Mouse (Mus musculus) kidney, postnatal 25 days (tissue): ENCODE results near the gene Capn11.
"Not testable (repeated sequence)": the region's sequence is repeated elsewhere in the genome, so short reads cannot be mapped to it uniquely, and the experiment has no call there.

ENCODE experiments used
- DNase-seq, 2 experiments: peaks; one replicate each; pipeline ENCODE4 v3.0.0; 2021; ENCODE audit warnings: mixed read lengths in 2 of 2

The Capn11 gene

GRCm38 (mm10) chr17:45626577-45627134, 32.5 kb downstream of the Capn11 start:
- DNase-seq, result peak; percentile 62 to 79

GRCm38 (mm10) chr17:45623425-45623824, 35.7 kb downstream of the Capn11 start:
- DNase-seq, result not testable (repeated sequence)

GRCm38 (mm10) chr17:45619386-45620256, 39.5 kb downstream of the Capn11 start:
- DNase-seq, result peak; percentile 58 to 69

GRCm38 (mm10) chr17:45618941-45619385, 40.2 kb downstream of the Capn11 start:
- DNase-seq, result peak; percentile 74 to 81

- DNase-seq, result no peak
Measured at GRCm38 (mm10) chr17:45617655-45618054, 41.5 kb downstream of the Capn11 start.

GRCm38 (mm10) chr17:45616679-45617078, 42.4 kb downstream of the Capn11 start:
- DNase-seq, result no peak

GRCm38 (mm10) chr17:45616046-45616650, 43.0 kb downstream of the Capn11 start:
- DNase-seq, result no peak

GRCm38 (mm10) chr17:45612921-45613320, 46.2 kb downstream of the Capn11 start:
- no peak for DNase-seq

GRCm38 (mm10) chr17:45612008-45612407, 47.1 kb downstream of the Capn11 start:
- no peak for DNase-seq

GRCm38 (mm10) chr17:45610144-45610866, 48.8 kb downstream of the Capn11 start:
- no peak for DNase-seq

- no peak for DNase-seq
Measured at GRCm38 (mm10) chr17:45608396-45608795, 50.7 kb downstream of the Capn11 start.

GRCm38 (mm10) chr17:45606992-45607879, 51.9 kb downstream of the Capn11 start:
- DNase-seq, result no peak

- DNase-seq, result no peak
Measured at GRCm38 (mm10) chr17:45602984-45603383, 56.1 kb downstream of the Capn11 start.

GRCm38 (mm10) chr17:45601877-45602304, 57.2 kb downstream of the Capn11 start, which contains the start of gene Mymx:
Mymx (minus strand) TSS chr17:45602102.
- DNase-seq, result peak; percentile 70 to 83

- no peak for DNase-seq
Measured at GRCm38 (mm10) chr17:45601325-45601724, 57.8 kb downstream of the Capn11 start.

GRCm38 (mm10) chr17:45600267-45600666, 58.9 kb downstream of the Capn11 start:
- no peak for DNase-seq

GRCm38 (mm10) chr17:45599446-45600242, 59.5 kb downstream of the Capn11 start, which contains the start of gene Slc29a1:
Slc29a1 (minus strand) TSS chr17:45599606.
- DNase-seq, result peak; percentile 75 to 92

- no peak for DNase-seq
Measured at GRCm38 (mm10) chr17:45598891-45599290, 60.2 kb downstream of the Capn11 start.

- DNase-seq, result no peak
Measured at GRCm38 (mm10) chr17:45598376-45598775, 60.7 kb downstream of the Capn11 start.

GRCm38 (mm10) chr17:45597787-45598186, 61.3 kb downstream of the Capn11 start:
- peak in 1 of 2 experiments; percentile 45 for DNase-seq
